Mouse (Mus musculus): ENCODE results near the gene Fbxo41.

Fbxo41 gene

DNA sequence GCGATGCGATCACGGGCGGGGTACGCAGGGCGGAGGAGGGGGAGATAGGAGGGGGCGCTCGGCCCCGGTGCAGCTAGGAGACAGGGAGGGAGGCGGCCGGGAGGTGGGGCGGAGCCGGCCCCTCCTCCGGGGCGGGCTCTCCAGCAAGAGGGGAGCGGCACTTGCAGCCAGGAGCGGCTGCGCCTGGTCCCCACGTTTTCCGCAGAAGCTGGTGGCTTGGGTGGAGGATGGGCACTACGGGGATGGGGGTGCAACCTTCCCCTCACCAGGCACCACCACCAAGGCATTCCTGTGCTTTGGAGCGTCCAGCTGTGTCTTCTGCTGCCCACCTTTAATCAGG lies at the start of gene Fbxo41:
TSS of gene Fbxo41 (minus strand) at position 84 of the 340 bp plus-strand sequence.
- no peak for DNase-seq (ENCODE audit: low read depth, low spot score)

DNA sequence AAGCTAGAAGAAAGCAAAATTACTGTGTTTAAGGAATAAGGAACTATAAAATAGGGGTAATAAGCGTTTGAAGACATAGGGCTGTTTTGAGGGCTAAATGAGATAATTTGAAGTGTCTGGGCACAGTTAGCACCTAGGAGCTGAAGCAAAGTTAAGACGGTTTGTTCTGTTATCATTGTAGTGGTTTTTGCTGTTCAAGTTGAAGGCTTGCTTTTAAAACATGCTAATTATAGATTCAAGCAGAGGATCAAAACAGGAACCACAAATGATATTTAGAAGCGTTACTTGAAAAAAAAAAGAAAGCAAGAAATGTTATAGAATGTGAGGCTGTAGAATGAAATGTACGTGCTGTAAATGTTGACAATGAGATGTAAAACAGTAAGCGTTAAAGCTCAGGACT lies 44.8 kb upstream of the Fbxo41 start:
- no peak for DNase-seq (ENCODE audit: low read depth, low spot score)

DNA sequence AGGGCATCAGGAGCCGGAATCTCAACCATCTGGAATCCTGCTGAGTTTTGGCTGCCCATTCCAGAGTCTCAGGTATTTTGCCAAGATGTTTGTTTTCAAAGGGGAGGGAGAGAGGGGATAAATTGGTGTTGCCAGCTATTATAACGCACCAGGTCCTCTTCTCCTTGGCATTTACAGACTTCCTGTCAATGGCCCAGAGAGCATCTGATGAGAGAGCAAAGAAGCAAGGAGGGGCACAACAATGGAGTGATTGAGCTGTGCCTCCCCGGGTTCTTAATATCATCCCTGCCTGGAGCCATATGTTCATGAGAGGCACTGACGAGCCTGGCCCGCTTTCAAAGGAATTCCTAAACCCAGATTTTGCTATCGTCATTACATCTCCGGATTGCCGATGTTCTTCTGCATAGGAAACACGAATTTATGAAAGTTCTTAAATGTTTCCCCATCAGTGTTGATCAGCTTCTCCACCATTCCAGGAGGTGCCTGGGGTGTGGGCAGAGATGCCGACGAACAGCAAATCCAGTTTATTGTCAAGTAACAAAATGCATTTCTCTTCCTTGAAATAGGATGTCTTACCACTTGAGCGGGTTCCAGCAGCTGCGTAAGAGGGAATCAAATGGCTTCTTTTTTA lies 41.6 kb upstream of the Fbxo41 start:
- DNase-seq (ENCODE audit: low read depth, low spot score) = no peak

DNA sequence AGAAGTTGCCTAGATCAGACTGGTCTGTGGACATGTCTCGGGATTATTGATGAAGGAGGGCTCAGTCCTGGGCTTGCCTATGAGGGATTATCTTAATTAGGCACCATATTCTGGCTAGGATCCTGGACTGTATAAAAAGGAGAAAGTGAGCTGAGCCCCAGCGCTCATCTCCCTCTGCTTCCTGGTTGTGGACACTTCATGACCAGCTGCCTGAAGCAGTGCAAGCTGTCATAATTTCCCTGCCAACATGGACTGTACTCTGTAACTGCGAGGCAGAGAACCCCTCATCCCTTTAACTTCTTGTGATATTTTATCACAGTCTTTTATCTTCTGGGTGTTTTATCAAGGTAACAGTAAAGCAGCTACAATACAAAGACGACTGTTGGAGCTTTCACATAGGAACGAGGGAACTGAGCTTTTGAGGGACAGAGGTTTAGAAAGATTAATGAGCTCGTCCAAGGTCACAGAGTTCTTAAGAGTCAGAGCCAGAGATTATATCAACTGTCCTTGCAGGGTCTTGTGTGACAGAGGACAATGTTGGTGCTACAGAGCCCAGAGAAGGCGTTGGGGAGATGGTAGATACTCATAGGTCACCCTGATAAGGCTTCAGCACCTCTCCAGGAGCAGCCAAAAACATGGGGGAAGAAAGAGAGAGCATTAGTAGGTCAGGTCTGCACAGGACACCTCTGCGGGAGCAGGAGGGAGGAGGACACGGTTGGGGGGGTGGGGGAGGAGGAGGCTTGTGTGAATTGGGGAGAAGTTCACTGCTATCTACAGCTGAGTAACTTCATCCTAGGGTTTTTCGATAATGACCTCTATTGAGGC lies 40.8 kb upstream of the Fbxo41 start:
- no peak for DNase-seq (ENCODE audit: low read depth, low spot score)

DNA sequence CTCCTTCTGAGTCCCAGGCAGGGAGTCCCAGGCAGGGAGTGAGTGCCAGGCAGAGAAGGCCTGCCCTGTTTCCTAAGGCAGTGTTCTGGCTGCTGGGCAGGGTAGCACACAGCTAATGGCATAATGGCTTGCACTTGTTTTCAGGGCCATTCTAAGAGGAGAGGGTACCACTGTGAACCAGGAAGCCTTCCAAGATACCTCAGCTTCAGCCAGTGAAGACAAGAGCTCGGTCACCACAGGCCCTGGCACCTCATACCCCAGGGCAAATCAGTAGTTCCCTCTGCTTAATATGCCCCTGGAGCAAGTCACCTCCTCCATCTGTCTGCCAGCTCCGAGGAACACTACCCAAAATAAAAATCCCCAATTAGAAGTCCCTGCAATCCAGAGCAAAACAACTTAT lies 20.0 kb upstream of the Fbxo41 start:
- DNase-seq (ENCODE audit: low read depth, low spot score) = no peak

DNA sequence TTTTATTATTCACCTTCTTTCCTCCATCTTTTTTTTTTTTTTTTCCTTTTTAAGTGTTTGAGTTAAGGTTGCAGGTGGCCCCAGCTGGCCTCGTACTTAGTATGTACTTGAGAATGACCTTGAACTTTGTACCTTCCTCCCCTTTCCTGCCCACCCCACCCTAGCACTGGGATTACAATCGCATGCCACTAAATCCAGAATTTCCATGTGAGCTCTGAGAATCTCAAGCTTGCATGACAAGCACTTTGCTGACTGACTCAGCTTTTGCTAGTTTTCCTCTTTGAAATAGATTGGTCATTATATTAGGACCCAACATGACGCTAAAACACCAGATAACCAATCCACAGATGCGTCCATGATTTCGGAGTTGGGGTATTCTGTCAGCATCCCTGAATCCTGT lies 19.2 kb upstream of the Fbxo41 start:
- peak; percentile 71 for DNase-seq (ENCODE audit: low read depth, low spot score)

DNA sequence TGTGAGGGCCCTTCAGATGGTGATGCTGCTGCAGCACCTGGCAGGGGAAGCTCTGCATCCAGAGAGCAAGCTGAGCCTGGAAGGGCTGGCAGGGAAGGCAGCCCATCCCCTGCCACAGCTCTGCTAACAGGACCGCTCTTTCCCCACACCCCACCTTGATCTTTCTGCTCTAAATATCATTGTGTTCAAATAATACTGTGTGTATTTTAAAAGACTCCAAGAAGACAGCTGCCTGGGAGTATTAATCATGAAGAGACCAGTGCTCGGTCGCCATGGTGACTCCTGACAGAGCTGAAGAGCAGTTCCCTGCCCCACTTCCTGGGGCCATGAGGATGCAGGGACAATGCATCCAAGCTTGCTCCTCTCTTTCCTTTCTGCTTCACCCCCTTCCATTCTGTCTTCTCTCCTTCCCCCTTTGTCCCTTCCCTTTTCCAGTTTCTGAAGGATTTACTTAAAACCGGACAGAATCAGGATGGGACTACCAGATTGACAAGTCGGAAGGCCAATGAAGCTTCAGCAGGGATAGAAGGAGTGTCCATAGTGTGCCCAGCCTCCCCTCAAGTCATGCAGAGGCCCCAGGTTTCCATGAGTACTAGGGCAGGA lies 15.4 kb upstream of the Fbxo41 start:
- no peak for DNase-seq (ENCODE audit: low read depth, low spot score)

DNA sequence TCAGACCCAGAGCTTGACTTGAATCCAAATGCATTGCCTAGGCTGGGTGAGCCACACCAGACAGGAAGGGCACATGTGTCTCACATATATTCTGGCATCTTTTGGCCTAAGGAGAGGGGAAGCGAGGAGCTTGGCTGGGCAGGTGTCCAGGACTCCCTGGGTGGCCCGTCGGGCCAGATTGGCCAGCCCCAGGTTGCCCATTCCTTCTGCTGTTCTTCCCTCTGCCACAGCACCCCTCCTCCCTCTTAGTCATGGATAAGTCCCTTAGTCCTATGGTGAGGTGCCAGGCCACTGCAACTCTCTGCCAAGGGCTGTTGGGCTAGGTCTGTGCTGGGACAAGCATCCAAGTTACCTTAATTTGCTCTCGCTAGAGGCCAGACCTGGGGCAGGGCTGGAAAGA lies 13.1 kb upstream of the Fbxo41 start:
- no peak for DNase-seq (ENCODE audit: low read depth, low spot score)

DNA sequence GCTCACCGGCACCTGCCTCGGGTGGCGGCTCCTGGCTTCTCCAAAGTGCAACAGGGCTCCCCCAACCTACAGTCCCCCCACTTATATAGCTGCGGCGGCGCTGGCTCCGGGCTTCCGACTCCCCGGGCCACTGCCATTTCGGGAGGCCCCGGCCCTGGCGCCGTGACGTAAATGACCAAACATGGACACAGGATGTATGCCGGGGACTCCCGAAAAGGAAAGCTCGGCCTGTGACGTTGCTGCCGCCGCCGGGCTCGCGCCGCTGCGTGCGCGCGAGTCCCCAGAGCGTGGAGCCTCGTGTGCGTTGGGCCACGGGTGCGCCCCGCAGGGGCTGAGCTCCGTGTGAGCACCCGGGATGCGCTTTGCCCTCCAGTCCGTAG lies 10.7 kb upstream of the Fbxo41 start, which contains the start of gene Egr4:
TSS of gene Egr4 (minus strand) at position 59 of the 380 bp plus-strand sequence.
- peak; percentile 84 for DNase-seq (ENCODE audit: low read depth, low spot score)

DNA sequence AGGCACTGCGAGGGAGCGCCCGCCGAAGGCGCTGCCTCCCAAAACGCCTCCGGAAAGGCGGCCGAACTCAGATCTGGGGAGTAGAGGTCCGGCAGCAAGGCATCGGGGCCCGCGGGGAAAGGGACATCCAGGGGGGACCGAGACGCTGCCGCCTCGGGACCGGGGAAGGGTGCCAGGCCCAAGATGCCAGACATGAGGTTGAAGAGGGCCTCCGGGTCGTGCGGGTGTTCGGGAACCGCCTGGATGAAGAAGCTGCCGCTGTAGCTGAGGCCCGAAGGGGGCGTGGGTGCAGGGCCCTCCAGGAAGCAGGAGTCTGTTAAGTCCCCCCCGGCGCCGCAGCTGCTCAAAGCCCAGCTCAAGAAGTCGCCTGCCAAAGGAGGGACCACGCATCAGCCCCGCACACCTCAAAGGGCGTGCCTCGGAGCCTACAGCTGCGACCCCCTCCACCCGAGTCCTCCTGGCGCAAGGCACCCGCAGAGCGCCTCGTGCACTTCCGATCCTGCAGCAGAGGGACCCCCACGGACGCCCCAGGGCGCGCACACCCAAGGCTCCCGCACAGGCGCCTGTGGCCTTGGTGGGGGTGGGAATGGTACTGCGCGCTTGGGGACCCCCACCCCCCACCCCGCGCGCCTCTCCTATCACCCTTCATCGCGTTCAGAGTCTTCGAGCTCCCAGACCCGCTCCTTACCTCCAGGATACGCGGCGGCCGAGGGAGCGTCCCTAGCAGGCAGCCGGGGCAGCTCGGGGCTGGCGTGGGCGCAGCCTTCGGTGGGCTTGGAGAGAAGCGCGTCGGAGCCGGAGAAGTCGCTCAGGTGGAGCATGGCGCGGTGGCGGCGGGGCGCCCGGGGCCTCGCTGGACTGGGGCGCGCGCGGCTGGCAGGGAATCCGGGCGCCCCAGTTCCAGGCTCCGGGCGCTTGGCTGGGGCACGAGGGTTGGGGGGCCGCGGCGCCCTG lies 10.1 kb upstream of the Fbxo41 start:
- peak; percentile 56 for DNase-seq (ENCODE audit: low read depth, low spot score)

DNA sequence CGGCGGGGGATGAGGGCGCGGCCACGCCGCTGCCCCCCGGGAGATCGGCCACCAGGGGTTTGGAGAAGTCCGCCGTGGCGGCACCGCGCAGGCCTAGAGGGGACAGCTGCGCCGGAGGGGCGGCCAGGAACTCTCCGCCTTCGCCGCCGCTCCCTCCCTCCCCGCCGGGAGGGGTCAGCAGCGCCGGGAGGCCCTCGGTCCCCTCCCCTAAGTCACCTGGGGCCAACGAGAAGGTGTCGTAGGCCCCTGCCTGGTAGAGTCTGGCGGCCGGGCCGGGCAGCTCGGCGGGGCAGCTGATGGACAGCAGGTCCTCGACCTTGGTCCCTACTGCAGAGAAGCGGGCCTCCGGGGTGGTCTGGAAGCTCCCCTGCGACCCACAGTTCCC lies 9.3 kb upstream of the Fbxo41 start:
- no peak for DNase-seq (ENCODE audit: low read depth, low spot score)

DNA sequence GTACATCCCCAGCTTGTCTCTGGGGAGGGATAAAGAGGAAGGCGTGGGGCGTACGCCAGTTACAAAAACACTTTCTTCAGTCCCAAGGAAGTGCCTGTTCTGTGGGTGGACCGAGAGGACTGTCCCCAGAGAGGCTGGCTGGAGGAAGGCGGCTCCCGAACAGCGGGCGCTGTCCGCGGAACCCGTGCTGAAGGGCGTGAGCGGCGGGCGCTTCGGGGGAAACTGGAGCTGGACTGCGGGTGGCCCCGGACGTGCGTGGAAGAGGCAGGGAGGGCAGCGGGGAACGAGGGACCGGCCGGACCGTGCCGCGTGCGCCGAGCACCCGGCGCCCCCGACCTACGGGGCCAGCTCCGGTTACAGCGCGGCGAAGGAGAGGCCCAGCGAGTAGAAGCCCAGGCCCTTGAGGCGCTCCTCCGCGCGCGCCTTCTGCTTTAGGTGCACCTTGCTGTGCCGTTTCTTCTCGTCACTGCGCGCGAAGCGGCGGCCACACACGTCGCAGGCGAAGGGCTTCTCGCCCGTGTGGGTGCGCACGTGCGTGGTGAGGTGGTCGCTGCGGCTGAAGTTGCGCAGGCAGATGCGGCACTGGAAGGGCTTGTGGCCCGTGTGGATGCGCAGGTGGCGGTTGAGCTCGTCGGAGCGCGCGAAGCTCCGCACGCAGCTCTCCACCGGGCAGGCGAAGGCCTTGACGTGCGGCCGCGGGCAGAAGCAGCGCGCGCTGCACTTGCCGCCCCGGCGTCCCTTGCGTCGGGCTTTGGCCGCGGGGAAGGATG lies 8.7 kb upstream of the Fbxo41 start:
- peak; percentile 45 for DNase-seq (ENCODE audit: low read depth, low spot score)

DNA sequence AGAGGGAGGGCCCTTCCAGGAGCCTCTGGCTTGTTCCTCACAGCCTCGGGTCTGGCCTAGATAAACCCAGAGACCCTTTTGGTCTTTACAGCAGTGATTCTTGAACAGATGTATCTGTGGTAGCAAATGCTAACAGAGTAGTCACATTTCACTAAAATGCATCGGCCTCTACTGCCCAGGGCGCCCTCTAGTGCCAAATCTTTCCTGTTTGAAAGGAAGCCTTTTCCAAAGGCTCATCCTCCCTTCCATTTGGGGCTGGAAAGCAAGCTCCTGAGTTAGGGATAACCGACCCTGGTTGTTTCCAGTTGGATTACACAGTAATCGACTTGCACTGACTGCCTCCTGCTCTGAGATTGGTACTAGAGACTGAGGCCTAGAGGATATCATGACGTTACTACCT lies 7.7 kb upstream of the Fbxo41 start:
- peak; percentile 79 for DNase-seq (ENCODE audit: low read depth, low spot score)

DNA sequence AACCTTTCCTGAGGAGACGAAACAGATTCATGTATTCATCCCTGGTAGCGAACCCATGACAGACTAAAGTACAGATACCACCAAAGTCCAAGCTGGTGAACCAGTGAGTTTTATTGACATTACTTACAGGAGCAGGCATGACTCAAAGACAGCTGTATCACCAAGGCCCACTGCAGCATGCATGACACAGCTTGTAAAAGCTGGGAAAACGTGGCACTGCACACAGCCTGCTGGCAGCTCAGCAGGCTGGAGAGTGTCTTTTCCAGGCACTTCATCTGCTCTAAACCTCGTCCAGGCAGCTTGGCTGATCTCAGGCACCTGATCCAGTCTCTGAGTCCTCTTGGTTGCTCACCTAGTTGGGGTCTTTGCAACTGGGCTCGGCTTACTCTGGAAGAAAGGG lies 5.8 kb upstream of the Fbxo41 start:
- DNase-seq (ENCODE audit: low read depth, low spot score) = no peak

DNA sequence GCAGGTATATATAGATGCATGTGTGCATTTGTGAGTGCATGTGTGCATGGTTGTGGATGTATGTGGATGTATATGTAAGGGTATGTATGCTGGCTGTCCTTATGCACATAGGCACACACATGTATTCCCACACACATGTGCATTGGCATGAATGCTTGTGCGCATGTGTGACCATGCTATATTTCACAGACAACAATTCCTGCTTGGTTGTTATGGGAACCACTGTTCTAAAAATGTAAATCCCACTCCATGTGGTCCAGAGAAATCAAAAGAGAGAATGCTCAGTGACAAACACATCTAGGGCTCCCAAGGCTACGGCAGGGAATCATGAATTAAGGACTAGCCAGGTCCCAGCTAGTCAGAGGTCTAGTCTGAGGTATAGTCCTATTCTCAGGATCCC lies 2.1 kb upstream of the Fbxo41 start:
- DNase-seq (ENCODE audit: low read depth, low spot score) = no peak

DNA sequence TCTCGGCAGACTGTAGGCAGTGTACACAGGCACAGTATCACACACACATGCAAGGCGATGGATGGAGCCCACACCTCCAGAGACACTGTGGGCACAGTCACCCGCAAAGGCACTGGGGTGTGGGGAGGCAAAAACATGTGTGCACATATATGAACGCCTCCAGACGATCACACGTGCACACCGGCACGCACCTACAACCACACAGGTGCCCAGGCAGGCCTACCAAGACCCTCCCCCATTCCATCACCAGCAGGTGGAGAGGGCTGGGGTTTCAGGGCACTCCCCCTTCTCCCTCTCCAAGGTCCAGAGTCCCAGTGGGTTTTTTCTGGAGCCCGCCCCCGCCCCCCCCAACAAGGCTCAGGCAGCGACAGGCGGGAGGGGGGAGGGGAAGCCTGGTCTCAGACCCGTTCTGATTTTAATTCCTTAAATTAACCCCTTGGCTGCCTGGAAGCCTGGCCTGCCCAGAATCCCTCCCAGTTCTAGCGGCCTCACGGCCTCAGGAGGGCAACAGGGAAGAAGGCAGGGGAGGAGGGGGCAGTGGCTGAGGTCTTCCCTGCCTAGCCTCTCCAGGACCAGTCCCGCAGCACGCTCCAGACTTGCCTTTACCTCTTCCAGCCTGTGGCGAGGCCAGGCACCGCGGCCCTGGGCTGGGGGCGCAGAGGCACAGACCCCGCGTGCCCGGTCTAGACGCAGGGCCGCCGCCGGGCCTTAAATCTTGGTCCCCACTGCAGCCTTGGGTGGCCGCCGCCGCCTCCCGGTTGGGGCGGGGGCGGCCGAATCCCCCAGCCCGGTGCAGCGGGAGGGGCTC lies 487 bp downstream of the Fbxo41 start:
- DNase-seq (ENCODE audit: low read depth, low spot score) = no peak

DNA sequence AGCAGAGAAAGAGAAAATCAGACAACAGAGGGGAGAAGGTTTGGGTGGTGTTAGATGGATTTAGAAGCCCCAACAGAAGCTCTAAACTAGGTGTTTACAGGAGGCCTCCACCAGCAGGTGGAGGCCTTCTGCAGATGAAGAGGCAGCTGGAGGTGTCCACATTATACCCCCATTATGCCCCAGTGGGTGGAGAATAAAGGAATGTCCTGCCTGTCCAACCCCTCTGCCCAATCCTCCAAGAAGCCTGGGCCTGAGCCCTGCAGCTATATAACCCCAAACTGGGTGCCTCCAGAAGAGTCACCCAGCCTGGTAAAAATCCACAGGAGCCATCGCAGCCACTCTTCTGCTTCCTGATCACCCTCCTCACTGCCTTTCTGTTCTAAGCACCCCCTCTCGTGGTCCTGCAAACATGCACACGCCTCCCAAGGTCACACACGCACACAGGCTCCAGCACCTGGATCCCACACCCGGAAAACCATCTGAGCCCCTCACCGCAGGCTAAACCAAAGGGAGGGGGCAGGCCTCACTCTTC lies 1.2 kb downstream of the Fbxo41 start:
- peak; percentile 29 for DNase-seq (ENCODE audit: low read depth, low spot score)

DNA sequence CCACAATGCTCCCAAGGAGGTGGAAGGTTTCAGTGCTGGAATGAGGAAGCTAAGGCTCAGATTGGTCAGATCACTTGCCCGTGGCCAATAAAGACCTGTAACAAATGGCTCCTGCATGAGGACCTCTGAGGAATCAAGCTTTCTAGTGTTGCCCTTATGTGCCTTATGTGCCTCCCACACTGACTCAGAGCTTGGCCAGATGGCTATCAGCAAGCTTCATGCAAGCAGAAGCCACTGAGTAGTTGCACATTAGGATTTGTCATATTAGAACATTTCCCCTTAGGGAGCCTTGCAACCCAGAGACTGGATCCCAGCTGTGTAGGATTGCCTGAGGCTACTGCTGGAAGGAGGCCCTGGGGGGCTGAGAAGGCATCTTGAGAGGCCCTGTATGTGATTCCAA lies 2.4 kb downstream of the Fbxo41 start:
- no peak for DNase-seq (ENCODE audit: low read depth, low spot score)

DNA sequence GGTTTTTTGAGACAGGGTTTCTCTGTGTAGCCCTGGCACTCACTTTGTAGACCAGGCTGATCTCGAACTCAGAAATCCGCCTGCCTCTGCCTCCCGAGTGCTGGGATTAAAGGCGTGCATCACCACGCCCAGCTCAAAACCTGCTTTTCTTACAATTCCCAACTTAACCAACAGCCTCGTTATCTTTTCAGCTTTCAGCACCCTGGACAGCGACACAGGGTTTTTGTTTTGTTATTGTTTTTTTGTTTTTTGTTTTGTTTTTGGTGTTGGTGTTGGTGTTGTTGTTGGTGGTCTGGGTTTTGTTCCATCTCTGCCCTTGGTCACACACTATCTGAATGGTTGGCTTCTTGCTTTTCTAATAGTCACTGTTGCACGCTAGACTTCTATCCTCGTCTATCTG lies 4.6 kb downstream of the Fbxo41 start:
- DNase-seq (ENCODE audit: low read depth, low spot score) = no peak

DNA sequence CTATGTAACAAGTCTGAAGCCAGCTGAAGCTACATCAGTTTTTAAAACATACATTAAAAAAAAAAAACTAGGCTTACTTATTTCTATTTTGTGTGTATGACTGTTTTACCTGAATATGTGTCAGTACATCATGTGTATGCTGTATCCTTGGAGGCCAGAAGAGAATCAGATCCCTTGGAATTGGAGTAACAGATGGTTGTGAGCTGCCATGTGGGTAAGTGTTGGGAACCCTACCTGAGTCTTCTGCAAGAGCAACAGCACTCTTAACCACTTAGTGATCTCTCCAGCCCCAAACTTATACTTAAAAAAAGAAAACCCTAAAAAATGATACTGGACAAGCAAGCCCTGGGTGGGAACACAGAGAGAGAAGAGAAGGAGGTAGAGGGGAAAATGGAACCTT lies 5.8 kb downstream of the Fbxo41 start:
- DNase-seq (ENCODE audit: low read depth, low spot score) = no peak

Measured in ES-CJ7 (cell line).